Mouse (Mus musculus) bone marrow macrophage, adult 2 months (primary cell): ENCODE results near the gene Irf2.

Experiments used
- CTCF ChIP-seq: IDR thresholded peaks from 2 replicates; pipeline ENCODE4 v1.5.1; 2012; ENCODE audit warnings: low read depth, mild to moderate bottlenecking, low read length, moderate library complexity
- POLR2A ChIP-seq: IDR thresholded peaks from 2 replicates; pipeline ENCODE4 v1.6.1; 2012; ENCODE audit warnings: mild to moderate bottlenecking, low read depth, low read length, borderline replicate concordance

DNA sequence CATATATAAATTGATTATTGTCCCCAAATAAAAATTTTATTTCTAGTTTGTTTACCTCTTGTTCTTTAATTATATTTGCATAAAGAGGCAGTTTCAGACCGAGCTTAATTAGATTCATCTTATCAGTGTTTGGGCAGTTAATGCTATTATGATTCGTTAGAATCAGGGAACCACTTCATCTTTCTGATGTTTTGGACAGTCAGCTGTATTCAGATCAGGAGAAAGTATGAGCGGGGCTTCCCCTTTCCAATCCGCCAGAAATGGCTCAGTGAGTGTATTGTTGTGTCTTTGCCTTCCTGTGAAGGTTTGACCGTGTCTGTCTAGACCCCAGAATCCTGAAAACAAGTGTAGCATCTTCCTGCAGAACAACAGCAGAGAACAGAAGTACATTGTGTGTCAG is 97.4 kb downstream of the Irf2 start:
- TF ChIP-seq CTCF, result no peak
- TF ChIP-seq POLR2A, result no peak
